Mouse (Mus musculus) mouse embryonic stem cell (cell line): ENCODE results near the gene A530016L24Rik.

ENCODE experiments used
- in situ Hi-C, 2 experiments: fragments of 300-500 bp; cut with MboI; formaldehyde crosslinking; loops; 1 replicate in 1 of 2; 3 replicates in 1 of 2; pipeline ENCODE4 v1.14.3; 2019 to 2020; ENCODE audit warnings: low sequenced_read_pairs in 2 of 2, low pct_unique_long_range_greater_than_20kb in 1 of 2, mixed read lengths in 1 of 2; ENCODE audit not compliant: unreplicated experiment in 1 of 2

Gene A530016L24Rik

GRCm38 (mm10) chr12:112542257-112542919 is 53.1 kb downstream of the A530016L24Rik start:
- in situ Hi-C loops = loop anchor here (10.0 kb wide), 1 partner anchor 398 kb away; the partner anchor contains the start of gene Kif26a (in 2 of the 2)

DNA sequence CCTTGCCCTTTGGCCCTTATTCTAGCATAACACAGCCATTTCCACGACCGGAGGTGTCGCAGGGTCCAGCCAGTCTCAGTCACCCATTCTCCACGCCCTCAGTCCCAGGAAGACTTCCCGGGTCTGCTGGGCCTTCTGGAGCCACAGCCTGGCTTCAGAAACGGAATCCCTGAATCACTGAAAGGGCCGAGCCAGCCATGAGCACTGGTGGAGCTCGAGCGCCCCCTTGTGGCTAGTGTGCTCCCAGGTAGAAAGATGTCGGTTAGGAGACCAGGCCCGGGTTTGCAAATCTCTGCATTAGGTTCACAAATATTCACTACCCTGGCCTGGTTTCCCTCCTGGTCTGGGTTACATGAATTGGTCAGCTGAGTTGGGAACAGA is 53.7 kb downstream of the A530016L24Rik start:
- in situ Hi-C loops = loop anchor here (10.0 kb wide), 1 partner anchor 398 kb away; the partner anchor contains the start of gene Kif26a (in 2 of the 2)

- in situ Hi-C loops = loop anchor here (10.0 kb wide), 1 partner anchor 399 kb away; the partner anchor contains the start of gene Kif26a (in 2 of the 2)
Measured at GRCm38 (mm10) chr12:112543941-112544340, 54.7 kb downstream of the A530016L24Rik start.

- in situ Hi-C loops = loop anchor here (10.0 kb wide), 1 partner anchor 400 kb away; the partner anchor contains the start of gene Kif26a (in 2 of the 2)
Measured at GRCm38 (mm10) chr12:112544946-112545701, 55.9 kb downstream of the A530016L24Rik start.

GRCm38 (mm10) chr12:112546110-112546509 is 56.9 kb downstream of the A530016L24Rik start:
- in situ Hi-C loops = loop anchor here (10.0 kb wide), 1 partner anchor 401 kb away; the partner anchor contains the start of gene Kif26a (in 2 of the 2)

DNA sequence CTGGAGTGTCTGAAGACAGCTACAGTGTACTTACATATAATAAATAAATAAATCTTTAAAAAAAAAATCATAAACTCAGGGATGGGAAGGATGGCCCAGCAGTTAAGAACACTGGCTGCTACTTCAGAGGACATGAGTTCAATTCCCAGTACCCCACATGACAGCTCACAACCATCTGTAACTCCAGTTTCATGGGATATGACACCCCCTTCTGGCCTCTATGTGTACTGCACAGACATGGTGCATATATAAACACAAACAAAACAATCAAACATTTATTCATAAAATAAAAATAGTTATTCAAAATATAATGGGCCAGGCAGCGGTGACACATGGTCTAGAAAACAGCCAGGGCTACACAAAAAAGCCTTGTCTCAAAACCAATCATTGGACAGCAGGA is 60.0 kb downstream of the A530016L24Rik start:
- in situ Hi-C loops = loop anchor here (10.0 kb wide), 1 partner anchor 404 kb away; the partner anchor contains the start of gene Kif26a (in 2 of the 2)
